Mouse (Mus musculus) thymus, postnatal 14 days (tissue): ENCODE measurements around the gene Sacs.

Experiments
- DNase-seq: peaks from one replicate; pipeline ENCODE4 v3.0.0; 2021

Gene Sacs

DNA sequence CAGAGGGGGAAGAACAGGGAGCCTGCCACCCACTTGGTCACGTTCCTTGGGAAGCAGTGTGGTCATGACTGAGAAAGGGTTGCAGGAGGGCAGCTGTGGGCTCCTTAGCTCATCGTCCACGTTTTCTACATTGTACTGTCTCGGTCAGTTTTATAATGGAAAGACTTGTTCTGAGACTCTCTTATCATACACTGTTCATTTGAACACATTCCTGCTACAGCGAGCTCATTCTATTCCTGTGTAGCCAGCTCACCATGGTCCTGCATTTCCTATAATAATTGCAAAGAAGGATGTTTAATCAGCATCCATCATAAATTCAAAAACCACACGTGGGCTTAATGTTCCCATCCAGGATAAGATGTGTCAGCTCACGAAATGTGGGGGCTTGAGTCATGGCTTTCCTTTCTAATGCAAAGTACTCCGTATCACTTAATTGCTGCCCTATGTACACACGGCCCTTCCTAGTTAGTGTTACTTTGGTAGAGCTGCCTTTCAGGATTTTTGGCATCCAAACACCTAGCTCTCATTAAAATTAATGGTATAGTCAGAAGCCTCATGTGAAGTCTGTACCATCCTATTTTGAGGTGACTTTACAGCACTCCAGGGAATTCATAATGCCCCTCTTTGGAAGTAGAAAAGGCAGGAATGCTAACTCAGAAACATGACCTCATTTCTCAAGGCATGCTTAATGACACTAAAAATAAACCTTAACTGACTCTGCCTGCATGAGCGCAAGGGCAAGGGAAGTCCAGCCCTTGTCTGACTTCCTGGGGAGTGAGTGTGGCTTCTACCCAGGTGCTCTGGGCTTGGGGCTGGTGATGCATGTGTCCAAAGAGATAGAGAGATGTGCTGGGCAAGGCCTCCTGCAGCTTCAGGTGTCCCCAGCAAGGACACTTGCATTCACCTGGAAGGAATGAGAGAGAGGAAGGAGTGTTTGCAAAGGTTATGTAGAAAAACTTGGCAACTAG, 23.4 kb downstream of the Sacs start:
- DNase-seq: no peak

DNA sequence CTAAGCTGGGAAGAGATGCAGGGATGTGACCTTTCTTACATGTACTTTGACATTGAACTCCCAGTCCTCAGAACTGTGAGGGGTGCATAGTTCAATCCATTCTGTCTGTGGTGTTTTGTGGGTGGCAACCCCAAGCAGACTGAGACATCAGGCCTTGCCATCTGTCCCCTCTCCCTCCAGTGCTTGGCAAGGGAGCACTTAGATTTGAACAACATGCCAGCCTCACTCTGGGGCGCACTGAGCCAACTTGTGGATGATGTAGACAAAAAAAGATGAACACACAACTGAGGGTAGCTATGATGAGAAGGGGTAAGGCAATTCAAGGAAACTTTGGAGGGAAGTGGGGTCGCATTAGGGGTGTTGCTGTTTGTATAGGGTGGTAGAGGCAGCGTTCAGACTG, 26.2 kb downstream of the Sacs start:
- no peak for DNase-seq

DNA sequence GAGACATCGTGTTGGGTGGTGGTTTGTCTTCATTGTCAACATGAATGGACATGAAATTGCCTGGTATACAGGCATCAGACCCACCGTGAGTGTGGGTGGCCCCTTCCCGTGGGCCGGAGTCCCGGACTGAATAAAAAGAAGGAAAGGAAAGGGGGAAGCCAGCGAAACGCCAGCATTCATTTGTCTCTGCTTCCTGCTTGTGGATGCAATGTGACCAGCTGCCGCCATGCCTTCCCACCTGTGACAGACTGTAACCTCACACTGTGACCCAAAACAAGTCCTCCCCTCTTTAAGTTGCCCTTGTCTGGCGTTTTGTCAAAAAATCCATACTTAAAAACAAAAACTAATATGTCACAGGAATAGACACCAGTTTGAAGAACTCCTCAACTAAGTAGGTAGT, 27.7 kb downstream of the Sacs start:
- no peak for DNase-seq

DNA sequence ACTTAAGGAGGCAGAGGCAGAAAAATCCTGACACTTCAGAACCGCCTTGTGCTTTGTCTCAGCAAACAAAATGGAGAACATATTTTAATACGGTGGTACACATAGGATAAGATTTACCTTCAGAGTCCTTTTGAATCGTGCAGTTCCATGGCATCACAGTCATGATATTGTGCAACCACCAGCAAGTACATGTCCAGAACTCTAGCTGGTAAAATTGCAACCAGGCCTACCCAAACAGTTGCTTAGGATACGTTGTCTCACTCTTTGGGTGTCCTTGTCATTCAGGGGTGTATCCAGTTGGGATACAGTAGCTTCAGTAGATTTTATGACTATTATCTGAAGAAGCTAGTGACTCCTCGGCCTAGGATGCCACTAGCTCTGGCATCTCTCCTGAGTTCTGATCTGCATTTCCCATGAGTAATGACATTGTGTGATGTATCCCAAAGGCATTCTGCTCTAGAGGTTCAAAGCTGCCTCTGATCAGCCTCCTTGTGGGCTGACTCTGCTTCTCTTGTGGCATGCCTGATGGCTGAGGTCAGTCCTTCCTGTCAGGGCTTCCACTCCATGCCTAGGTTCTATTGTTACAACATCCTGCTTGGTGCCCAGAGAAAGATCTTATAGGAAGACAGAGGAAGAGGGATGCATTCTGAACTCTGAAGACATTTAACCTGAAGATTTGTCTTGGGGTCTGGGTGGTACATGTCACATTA, 33.2 kb downstream of the Sacs start:
- DNase-seq: no peak

DNA sequence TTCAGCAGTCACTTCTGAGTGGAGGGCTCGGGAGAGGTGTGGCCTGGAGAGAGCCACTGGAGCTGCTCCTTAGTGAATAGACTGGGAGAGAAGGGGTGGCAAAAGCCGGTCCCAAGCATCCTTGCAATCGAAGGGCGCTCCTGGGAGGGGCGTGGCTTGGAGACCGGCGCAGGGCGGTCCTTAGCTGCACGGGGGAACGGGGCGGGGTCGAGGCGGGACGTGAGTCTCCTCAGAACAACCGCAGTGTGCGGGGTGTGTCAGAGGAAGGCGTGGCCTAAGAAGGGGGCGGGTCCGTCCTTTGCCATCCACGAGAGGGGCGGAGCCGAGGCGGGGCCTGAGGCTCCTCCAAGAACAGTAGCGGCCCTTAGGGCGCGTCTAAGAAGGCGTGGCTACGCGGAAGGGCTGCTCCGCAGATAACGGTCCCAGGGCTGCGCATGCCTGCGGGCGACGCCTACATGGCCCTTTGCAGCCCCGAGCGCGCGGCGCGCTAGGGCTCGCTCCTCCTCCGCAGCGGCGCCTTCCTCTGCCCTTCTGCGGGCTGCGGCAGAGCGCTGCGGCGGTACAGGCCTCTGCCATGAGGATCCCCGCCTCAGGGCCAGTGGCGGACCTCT, 34.4 kb downstream of the Sacs start:
- peak; percentile 100 for DNase-seq

DNA sequence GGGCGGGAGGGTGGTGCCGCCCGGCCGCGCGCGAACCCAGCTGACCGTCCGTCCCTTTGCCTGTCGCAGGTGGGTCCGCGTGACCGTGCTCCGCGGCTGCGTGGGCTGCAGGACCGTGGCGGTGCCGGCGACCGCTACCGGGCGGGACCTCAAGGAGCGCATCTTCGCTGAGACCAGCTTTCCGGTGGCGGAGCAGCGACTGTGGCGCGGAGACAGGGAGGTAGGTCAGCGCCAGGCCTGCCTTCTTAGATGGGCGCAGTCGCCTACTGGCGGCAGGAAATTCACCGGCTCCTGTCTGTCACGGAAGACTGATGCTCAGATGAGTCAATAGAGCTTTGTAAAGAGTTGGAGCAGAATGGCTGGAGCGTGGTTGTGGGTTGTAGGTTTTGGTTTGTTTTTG, 35.0 kb downstream of the Sacs start:
- DNase-seq: peak; percentile 79

DNA sequence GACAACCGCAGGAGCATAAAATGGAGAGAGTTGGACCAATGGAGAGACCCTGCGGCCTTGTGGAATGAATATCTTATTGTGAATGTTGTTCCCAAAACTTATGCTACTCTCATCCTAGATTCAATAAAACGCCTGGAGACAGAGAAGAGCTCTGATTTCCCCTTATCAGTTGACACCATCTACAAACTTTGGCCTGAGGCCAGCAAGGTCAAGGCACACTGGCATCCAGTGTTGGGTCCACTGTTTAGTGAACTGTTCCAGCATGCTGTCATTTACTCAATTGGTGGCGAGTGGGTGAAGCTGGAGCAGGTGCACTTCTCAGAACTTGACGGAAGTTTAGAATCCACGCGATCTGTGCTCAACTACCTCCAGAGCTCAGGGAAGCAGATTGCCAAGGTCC, 53.6 kb downstream of the Sacs start:
- no peak for DNase-seq

DNA sequence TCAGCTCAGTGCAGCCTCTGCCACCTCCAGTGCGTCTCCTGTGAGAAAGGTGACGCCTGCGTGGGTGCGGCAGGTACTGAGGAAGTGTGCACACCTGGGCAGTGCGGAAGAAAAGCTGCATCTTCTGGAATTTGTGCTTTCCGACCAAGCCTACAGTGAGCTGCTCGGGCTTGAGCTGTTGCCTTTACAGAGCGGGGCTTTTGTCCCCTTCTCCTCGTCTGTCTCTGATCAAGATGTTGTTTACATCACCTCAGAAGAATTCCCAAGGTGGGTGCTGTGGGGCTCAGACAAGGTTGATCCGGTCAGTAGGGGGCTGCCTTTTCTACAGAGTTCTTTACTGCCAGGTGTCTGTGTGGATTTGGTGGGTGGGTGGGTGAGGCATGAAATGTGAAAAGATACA, 54.1 kb downstream of the Sacs start:
- no peak for DNase-seq

DNA sequence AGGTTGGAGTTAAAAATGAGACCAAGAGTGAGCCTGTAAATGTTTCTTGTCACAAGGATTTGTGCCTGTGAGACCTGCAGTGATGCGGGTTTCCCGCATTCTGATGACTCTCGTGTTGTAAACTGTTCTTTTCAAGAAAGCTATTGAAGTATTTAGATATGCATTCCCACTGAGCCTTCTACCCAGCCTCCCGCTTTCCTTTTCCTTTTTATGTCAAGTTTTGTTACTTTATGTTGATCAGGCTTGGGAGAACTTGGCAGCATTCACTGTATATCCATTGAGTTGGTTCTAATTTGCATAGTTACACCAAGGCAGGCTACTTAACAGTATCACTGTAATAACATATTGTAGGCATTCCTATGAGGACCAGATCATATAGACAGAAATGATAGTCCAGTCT, 56.2 kb downstream of the Sacs start:
- no peak for DNase-seq

DNA sequence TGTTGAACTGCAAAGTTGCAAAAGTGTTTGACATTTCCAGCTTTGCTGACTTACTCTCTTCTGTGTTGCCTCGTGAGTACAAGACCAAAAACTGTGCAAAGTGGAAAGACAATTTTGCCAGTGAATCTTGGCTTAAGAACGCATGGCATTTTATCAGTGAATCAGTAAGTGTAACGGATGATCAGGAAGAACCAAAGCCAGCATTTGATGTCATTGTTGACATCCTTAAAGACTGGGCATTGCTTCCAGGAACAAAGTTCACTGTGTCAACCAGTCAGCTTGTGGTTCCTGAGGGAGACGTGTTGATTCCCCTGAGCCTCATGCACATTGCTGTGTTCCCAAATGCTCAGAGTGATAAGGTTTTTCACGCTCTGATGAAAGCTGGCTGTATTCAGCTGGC, 71.9 kb downstream of the Sacs start:
- no peak for DNase-seq

DNA sequence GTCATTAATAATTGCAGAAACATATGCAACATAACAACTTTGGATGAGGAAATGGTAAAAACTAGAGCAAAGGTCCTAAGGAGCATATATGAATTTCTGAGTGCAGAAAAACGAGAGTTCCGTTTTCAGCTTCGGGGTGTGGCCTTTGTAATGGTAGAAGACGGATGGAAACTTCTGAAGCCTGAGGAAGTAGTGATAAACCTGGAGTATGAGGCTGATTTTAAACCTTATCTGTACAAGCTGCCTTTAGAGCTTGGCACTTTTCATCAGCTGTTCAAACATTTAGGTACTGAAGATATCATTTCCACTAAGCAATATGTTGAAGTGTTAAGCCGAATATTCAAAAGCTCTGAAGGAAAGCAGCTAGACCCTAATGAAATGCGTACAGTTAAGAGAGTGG, 73.5 kb downstream of the Sacs start:
- no peak for DNase-seq

DNA sequence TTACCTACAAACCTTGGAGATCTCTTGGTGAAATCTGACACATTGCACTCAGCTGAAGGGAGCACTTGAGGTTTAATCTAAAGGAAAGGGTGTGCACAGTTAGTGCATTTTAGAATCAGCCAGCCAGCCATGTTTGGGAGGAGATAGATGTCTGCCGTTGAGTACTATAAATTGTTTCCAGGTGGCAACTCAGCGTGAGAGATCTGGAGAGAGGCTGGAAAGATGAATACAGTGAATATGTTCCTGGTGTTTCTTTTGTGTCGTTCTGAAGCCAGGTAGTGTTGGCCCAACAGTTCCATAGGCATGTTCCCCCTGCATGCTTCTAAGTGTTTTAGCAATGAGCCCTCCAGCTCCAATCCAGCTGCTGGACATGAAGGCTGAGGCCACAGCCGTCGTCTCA, 82.9 kb downstream of the Sacs start:
- no peak for DNase-seq

DNA sequence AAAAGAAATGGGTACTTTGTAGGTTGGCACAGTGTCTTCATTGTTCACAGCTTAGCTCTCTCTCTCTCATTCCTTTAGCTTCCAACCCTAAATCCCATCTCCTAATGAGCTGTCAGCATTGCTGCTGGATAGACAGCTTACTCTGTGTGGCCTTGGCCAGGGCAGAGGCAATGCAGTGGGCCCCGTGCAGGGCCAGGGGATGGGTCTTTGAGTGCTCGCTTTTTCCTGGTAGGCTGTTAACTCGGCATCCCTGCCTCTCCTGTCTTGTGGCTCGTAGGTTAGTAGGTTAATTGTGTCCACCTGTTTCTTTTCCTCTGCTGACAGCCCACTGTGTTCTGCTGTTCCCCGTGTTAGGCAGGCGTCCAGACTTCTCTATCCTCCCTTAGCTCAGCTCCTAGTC, 84.2 kb downstream of the Sacs start:
- DNase-seq: no peak

DNA sequence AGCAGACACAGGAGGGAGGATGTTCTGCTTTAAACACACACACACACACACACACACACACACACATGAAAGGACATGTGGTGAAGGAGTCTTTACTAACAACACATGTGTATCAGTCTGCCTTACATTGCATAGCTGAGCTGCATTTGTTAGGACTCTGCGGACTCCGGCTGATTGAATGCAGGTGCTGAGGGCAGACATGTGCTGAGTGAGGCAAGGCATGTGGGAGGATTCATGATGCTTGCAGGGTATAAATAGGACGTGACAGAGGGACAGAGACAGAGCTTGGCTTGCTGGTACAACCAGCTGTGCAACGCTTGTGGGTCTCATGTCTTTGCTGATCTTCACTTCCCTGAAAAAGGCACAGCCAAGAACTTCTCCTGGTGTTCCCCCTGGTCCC, 85.5 kb downstream of the Sacs start:
- no peak for DNase-seq

DNA sequence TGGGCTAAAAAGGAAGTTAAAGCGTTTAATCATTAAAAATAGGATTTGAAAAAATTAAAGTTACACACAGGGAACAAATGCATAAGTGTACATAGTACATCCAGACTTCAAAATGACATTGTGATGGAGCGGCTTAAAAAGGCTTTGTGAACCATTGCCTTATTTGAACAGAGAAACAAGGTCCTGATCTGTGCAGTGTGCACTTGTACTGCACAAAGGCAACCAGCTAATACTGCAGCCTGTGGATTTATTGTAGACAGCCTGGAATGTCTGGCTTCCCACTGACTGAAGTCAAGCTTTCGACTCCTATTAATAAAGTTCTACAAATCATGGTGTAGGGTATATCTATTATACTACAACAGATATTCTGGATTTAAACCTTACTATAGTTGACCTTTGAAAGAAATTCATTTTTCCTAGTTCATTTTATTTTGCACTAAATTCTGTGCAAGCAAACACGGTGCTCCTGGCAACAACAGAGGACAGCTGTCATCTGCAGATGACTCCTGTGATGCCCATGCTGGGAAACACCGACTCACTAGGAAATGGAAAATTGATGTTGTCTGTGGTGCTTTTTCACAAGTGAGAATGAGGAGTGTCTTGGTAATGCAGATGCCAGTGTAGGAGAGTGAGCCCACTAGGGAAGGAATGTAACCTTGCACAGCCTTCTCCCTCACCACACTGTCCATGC, 86.3 kb downstream of the Sacs start:
- DNase-seq: no peak

DNA sequence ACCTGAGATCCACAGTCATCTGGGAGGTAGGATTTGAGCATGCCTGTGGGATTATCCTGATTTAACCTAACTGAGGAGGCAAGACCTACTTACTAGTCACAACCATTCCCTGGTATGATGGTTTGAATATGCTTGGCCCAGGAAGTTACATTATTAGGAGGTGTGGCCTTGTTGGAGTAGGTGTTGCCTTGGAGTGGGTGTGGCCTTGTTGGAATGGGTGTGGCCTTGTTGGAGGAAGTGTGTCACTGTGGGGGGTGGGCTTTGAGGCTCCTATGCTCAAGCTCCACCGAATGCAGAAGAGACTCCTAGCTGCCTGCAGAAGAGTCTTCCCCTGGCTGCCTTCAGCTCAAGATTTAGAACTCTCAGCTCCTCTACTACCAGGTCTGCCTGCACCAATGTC, 87.9 kb downstream of the Sacs start:
- no peak for DNase-seq

DNA sequence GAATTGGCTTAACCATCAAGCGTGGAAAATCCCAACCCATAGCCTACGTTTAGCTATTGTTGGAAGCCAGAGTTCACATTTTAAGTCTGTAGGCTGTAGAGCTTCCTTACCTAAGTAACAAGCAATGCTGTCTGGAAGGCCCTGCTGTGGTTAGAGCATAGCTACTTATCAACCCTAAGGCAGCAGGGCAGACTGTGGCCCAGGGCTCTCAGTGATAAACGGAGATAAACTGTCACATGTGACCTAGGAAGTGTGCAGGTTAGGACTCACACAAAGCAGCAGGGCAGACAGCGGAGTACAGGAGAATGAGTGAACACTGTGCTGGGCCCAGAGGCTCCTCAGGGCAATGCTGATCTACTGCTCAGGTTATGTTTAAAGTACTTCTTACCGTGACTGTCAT, 91.5 kb downstream of the Sacs start:
- DNase-seq: no peak

DNA sequence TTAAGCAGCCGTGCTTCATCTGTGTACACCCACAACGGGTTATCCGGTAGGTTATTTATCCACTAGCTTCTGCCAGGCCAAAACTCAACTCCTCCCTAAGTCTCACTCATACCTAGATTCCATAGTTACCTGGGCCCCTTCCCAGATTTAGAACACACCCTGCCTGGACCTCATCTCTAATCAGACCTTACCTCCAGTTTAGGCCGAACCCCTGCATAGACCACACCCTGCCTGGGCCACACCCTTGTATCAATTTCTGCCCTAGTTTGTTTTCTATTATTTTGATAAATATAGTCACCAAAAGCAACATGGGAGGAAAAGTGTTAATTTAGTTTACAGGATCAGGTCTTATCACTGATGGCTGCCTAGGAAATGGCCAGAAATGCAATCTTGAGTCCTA, 91.9 kb downstream of the Sacs start:
- DNase-seq: no peak

DNA sequence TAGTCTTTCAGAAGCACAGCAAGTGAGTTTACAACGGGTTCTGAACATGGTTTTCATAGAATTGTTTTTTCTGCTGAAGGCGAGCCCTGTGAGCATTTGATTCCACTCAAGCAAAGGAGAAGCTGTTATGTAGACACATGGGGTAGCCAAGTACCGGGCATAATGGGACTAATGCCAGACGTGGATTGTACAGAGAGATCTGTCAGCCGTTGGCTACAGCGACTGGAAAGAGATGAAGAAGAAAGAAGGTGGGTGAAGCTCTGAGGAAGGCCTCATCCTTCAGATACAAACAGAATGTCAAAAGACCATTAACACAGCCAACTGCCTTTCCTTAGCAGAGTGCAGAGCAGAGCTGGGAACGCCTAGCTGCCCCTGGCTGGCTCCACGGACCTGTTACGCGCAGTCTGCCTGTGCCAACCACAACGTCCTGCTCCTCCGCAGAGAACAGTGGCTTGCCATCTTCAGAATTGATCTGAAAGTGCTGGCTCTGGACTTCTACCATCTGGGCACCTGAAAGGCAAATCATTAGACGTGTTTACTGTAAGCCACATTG, 93.8 kb downstream of the Sacs start:
- no peak for DNase-seq

DNA sequence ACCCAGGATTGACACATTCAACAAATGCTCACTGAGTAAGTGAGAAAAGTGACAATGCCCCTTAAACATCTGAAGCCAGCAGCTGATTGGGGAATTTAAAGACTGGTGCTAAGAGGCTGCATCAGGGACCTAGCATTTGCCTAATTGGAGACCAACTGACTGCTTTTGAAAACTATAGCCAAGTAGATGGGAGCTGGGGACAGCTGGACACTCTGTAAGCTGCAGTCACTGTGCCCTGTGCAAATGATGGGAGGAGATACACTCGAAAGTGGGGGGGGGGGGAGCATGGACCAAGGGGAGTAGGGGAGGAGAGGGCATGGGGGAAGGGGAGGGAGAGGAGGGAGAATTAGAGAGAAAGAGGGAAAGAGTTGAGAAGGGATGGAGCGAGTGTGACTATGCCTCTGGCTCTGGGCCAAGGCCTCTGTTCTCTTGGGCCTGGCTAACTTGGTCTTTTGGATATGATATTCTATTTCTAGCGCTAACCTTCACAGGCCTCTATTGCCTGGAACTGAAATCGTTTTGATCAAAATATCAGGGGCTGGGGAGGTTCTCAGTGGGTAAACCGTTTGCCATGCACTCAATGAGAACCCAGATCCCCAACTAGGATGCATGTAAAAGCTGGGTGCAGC, 97.7 kb downstream of the Sacs start:
- DNase-seq: no peak

DNA sequence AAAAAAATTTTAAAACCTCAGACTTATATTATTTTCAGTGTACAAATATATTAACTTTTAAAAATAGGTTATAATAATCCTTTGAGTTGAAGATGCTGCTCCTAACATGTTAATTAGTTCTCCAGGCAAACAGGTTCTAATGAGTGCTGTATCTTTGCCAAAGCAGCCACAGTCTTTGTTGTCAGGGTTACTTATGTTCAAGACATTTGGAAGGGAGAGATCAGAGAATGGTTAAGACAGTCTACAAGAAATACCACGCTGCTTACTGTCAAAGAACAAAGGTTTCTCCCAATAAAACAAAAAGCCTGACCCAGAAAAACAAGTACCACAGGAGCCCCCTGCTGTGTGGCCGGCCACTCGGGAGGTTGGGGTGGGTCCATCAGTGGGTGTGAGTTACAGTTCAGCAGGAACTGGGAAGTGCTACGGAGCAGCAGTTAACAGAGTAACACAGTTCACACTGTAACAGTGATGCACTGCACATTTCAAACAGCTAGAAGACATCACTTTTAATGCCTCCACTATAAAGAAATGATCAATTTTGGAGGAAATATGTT, 98.9 kb downstream of the Sacs start:
- DNase-seq: no peak

DNA sequence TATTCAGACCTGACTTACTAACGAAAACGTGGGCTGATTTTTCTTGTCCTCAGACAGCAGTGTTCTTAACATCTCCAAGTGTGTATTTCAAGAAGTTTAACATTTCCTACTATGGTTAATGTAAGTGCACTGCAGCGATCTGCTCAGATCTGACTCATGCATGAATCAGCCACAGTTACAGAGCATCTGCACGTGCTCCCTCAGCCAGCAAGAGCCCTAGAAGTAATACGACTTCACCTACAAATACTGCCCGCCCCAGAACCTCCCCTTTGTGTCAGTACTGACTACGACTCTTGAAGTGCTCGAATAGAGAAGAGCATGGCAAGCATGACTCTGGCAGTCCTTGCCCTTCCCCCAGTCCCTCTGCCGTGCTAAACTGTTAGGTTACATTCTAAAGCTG, 100.5 kb downstream of the Sacs start:
- DNase-seq: no peak
